Mouse (Mus musculus): ENCODE results near the gene Xpr1. TPM values are rescaled to one million over a fixed set of nuclear protein-coding genes. Genes with fewer than 3 reads are reported as not detected.

The Xpr1 gene
- polyA plus RNA-seq, 1 experiment from 2014 or later = 6.0 TPM

- Histone ChIP-seq H3K36me3 (ENCODE audit: insufficient read depth, low read length) (no peaks in the 10 kb centered on the region), H3K9ac (ENCODE audit: low read depth, low read length) (no peak overlapping the region), H3K27me3 (ENCODE audit: insufficient read depth, low read length) (no peaks in the 10 kb centered on the region), H3K4me2 (ENCODE audit: low read length) (no peak overlapping the region), H3K9me3 (replicated peaks; ENCODE audit: low read length) (no peaks in the 10 kb centered on the region), H3K4me3 (replicated peaks; ENCODE audit: low read depth, low read length) (no peak overlapping the region), H3K27ac (no peak overlapping the region), H3K4me1 (replicated peaks; ENCODE audit: insufficient read depth, low read length) (no peaks in the 10 kb centered on the region)
- no peak for TF ChIP-seq CTCF (IDR thresholded peaks at IDR 0.05; ENCODE audit: low read depth)
- WGBS = 57% methylated on average over 2 of the region's 2 CpGs
- DNase-seq (ENCODE audit: low spot score) = no peak
- no peak for ATAC-seq (replicated peaks; ENCODE audit: low FRiP score, low read depth)
These were observed 23.2 kb downstream of the Xpr1 start for GRCm38 (mm10) chr1:155394021-155394420.

DNA sequence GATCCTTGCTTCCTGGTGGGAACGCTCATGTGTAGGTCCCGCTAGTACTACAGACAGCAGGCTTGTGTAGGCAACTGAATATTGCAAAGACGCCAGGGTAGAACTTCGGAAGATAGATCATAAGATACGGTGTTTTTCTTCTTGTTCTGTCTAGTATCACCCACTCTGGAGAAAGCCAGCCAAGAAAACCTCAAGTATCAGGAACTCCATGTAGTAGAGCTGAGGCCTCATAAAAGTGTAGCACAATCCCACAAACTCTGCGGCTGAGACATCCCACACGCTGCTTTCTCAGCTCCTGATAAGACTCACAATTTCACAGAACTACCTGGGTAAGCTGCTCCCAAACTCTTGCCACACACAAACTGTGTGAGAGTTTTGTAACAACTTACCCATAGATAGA, 24.4 kb downstream of the Xpr1 start:
- H3K9me3 ChIP-seq (replicated peaks; ENCODE audit: low read length) = no peaks in the 10 kb centered on the region
- no peak for TF ChIP-seq CTCF (IDR thresholded peaks at IDR 0.05; ENCODE audit: low read depth)
- no peak for ATAC-seq (replicated peaks; ENCODE audit: low FRiP score, low read depth)

GRCm38 (mm10) chr1:155391537-155391936, 25.7 kb downstream of the Xpr1 start:
- no peaks in the 10 kb centered on the region for H3K9me3 ChIP-seq (replicated peaks; ENCODE audit: low read length)
- TF ChIP-seq CTCF (IDR thresholded peaks at IDR 0.05; ENCODE audit: low read depth) = no peak

More for the DNA sequence above, 24.4 kb downstream of the Xpr1 start:
- no peak for DNase-seq (ENCODE audit: low spot score)
- 82% methylated on average over 7 of the region's 7 CpGs for WGBS
- Histone ChIP-seq H3K4me3 (replicated peaks; ENCODE audit: low read depth, low read length) (no peak overlapping the region), H3K27ac (no peak overlapping the region), H3K4me2 (ENCODE audit: low read length) (no peak overlapping the region), H3K9ac (ENCODE audit: low read depth, low read length) (no peak overlapping the region), H3K36me3 (ENCODE audit: insufficient read depth, low read length) (no peaks in the 10 kb centered on the region), H3K4me1 (replicated peaks; ENCODE audit: insufficient read depth, low read length) (0 out of 2 replicates have a peak, but pooled peaks cover 4% of the 10 kb centered on the region), H3K27me3 (ENCODE audit: insufficient read depth, low read length) (no peaks in the 10 kb centered on the region)

DNA sequence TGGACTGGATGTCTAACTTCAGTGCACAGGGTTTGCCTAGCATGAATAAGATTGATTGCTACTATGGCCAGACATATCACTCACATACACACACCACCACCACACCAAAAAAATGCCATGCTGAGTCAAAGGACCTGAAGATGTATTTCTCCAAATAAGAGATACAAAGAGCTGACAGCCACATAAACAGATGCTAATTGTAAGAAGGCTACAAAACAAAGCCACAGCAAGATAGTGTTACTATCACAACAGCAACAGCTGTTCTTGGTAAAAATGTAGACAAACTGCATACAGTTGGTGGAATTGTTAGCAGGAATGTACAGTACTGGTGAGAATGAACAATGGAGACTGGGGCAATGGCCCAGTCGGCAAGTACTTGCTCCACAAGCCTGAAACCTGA, 28.8 kb downstream of the Xpr1 start:
- 22% methylated on average over 1 of the region's 1 CpGs for WGBS

More at GRCm38 (mm10) chr1:155391537-155391936, 25.7 kb downstream of the Xpr1 start:
- no peaks in the 10 kb centered on the region for H3K27me3 ChIP-seq (ENCODE audit: insufficient read depth, low read length)
- ATAC-seq (replicated peaks; ENCODE audit: low FRiP score, low read depth) (no peak), DNase-seq (ENCODE audit: low spot score) (no peak)
- peaks cover 4% of the 10 kb centered on the region; the same call in 1 of the 2 replicates for H3K4me1 ChIP-seq (replicated peaks; ENCODE audit: insufficient read depth, low read length)
- H3K9ac ChIP-seq (ENCODE audit: low read depth, low read length) = no peak overlapping the region
- no peaks in the 10 kb centered on the region for H3K36me3 ChIP-seq (ENCODE audit: insufficient read depth, low read length)
- no peak overlapping the region for H3K4me3 ChIP-seq (replicated peaks; ENCODE audit: low read depth, low read length)
- no peak overlapping the region for H3K27ac ChIP-seq
- H3K4me2 ChIP-seq (ENCODE audit: low read length) = no peak overlapping the region
- WGBS = 77% methylated on average over 4 of the region's 4 CpGs

GRCm38 (mm10) chr1:155386551-155386950, 30.7 kb downstream of the Xpr1 start:
- no peak overlapping the region for H3K4me3 ChIP-seq (replicated peaks; ENCODE audit: low read depth, low read length)
- no peak for TF ChIP-seq CTCF (IDR thresholded peaks at IDR 0.05; ENCODE audit: low read depth)
- ATAC-seq (replicated peaks; ENCODE audit: low FRiP score, low read depth) (no peak), DNase-seq (ENCODE audit: low spot score) (no peak)
- H3K27ac ChIP-seq = no peak overlapping the region
- no peak overlapping the region for H3K4me2 ChIP-seq (ENCODE audit: low read length)
- H3K9me3 ChIP-seq (replicated peaks; ENCODE audit: low read length) = no peaks in the 10 kb centered on the region
- 89% methylated on average over 4 of the region's 4 CpGs for WGBS
- peaks cover 4% of the 10 kb centered on the region; the same call in 1 of the 2 replicates for H3K4me1 ChIP-seq (replicated peaks; ENCODE audit: insufficient read depth, low read length)
- H3K27me3 ChIP-seq (ENCODE audit: insufficient read depth, low read length) = no peaks in the 10 kb centered on the region
- H3K9ac ChIP-seq (ENCODE audit: low read depth, low read length) = no peak overlapping the region
- H3K36me3 ChIP-seq (ENCODE audit: insufficient read depth, low read length) = no peaks in the 10 kb centered on the region

More for the DNA sequence above, 28.8 kb downstream of the Xpr1 start:
- Histone ChIP-seq H3K4me1 (replicated peaks; ENCODE audit: insufficient read depth, low read length) (peaks cover 4% of the 10 kb centered on the region; the same call in 1 of the 2 replicates), H3K9me3 (replicated peaks; ENCODE audit: low read length) (no peaks in the 10 kb centered on the region), H3K4me2 (ENCODE audit: low read length) (no peak overlapping the region), H3K27ac (no peak overlapping the region), H3K36me3 (ENCODE audit: insufficient read depth, low read length) (no peaks in the 10 kb centered on the region), H3K9ac (ENCODE audit: low read depth, low read length) (no peak overlapping the region), H3K4me3 (replicated peaks; ENCODE audit: low read depth, low read length) (no peak overlapping the region), H3K27me3 (ENCODE audit: insufficient read depth, low read length) (no peaks in the 10 kb centered on the region)
- no peak for TF ChIP-seq CTCF (IDR thresholded peaks at IDR 0.05; ENCODE audit: low read depth)
- ATAC-seq (replicated peaks; ENCODE audit: low FRiP score, low read depth) (no peak), DNase-seq (ENCODE audit: low spot score) (no peak)

DNA sequence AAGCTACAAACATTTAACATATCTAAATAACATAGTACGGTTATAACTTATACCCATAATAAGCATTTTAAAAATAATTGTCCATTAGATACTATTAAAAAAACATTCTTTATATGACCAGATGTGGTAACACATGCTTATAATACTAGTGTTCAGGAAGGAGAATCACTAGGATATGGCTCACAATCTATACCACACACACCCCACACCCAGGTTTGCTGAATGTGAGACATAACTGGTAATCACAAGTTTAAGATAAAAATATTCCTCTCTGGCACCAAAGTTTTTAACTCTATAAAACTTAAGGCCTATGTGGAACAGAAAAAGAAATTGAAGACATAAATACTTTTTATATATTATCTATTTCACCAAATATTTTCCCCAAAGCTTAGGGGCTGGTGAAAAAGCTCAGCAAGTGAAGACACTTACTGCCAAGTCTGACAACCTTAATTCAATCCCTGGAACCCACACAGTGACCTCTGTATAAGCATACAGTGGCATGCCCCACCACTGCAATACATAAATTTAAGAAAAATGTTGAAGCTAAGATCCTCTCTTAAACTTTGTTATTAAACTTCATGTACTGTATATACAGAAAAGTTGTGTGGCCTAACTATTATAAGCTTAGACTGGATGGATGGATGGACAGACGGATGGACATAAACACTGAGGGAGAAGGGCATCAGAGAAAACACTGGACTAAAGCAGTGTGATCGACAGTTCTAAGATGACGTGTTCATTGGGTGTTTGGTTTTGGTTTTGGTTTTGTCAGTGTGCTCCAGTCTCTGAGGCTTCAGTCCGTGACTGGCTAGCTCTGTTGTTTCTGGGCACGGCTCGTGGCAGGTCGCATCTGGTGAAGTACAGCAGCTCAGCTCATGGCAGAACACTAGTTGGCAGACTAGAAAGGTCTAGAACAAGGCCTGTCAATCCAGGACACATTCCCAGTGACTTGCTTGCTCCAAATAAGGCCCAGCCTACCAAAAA, 33.6 kb downstream of the Xpr1 start:
- Histone ChIP-seq H3K27me3 (ENCODE audit: insufficient read depth, low read length) (no peaks in the 10 kb centered on the region), H3K27ac (no peak overlapping the region), H3K9ac (ENCODE audit: low read depth, low read length) (no peak overlapping the region), H3K36me3 (ENCODE audit: insufficient read depth, low read length) (no peaks in the 10 kb centered on the region), H3K9me3 (replicated peaks; ENCODE audit: low read length) (no peaks in the 10 kb centered on the region), H3K4me1 (replicated peaks; ENCODE audit: insufficient read depth, low read length) (peaks cover 3% of the 10 kb centered on the region; the same call in 1 of the 2 replicates), H3K4me2 (ENCODE audit: low read length) (no peak overlapping the region), H3K4me3 (replicated peaks; ENCODE audit: low read depth, low read length) (no peak overlapping the region)
- 96% methylated on average over 8 of the region's 8 CpGs for WGBS
- no peak for TF ChIP-seq CTCF (IDR thresholded peaks at IDR 0.05; ENCODE audit: low read depth)
- no peak for ATAC-seq (replicated peaks; ENCODE audit: low FRiP score, low read depth)
- DNase-seq (ENCODE audit: low spot score) = no peak

Measured in kidney, postnatal 0 days (tissue).